Mouse (Mus musculus): ENCODE results near the gene Gpr19. TPM values are rescaled to one million over a fixed set of nuclear protein-coding genes. Genes with fewer than 3 reads are reported as not detected.

The Gpr19 gene
- polyA plus RNA-seq, 1 experiment from 2014 or later, result 9.8 TPM

GRCm38 (mm10) chr6:134939781-134940180, 41.4 kb upstream of the Gpr19 start:
- TF ChIP-seq EP300 (IDR thresholded peaks at IDR 0.05), result no peak
- no peak for TF ChIP-seq CTCF (IDR thresholded peaks at IDR 0.05)
- WGBS, result 52% methylated on average over 4 of the region's 4 CpGs
- DNase-seq (ENCODE audit: low spot score) (no peak), ATAC-seq (no peak)
- Histone ChIP-seq H3K9me3 (ENCODE audit: low read length) (no peaks in the 10 kb centered on the region), H3K4me2 (replicated peaks; ENCODE audit: low read depth, low read length) (no peak overlapping the region), H3K27me3 (replicated peaks; ENCODE audit: insufficient read depth, low read length) (no peaks in the 10 kb centered on the region), H3K36me3 (ENCODE audit: insufficient read depth, low read length) (no peaks in the 10 kb centered on the region), H3K9ac (replicated peaks; ENCODE audit: low read depth) (no peak overlapping the region), H3K4me1 (ENCODE audit: insufficient read depth, low read depth, low read length) (no peaks in the 10 kb centered on the region), H3K27ac (ENCODE audit: low read length) (no peak overlapping the region), H3K4me3 (ENCODE audit: low read depth, low read length) (no peak overlapping the region)

GRCm38 (mm10) chr6:134934305-134934704, 35.9 kb upstream of the Gpr19 start:
- Histone ChIP-seq H3K27me3 (replicated peaks; ENCODE audit: insufficient read depth, low read length) (no peaks in the 10 kb centered on the region), H3K9ac (replicated peaks; ENCODE audit: low read depth) (no peak overlapping the region), H3K36me3 (ENCODE audit: insufficient read depth, low read length) (no peaks in the 10 kb centered on the region), H3K4me1 (ENCODE audit: insufficient read depth, low read depth, low read length) (no peaks in the 10 kb centered on the region), H3K4me2 (replicated peaks; ENCODE audit: low read depth, low read length) (no peak overlapping the region), H3K4me3 (ENCODE audit: low read depth, low read length) (no peak overlapping the region), H3K27ac (ENCODE audit: low read length) (no peak overlapping the region), H3K9me3 (ENCODE audit: low read length) (no peaks in the 10 kb centered on the region)
- WGBS, result 86% methylated on average over 5 of the region's 5 CpGs
- TF ChIP-seq EP300 (IDR thresholded peaks at IDR 0.05) (no peak), CTCF (IDR thresholded peaks at IDR 0.05) (no peak)
- DNase-seq (ENCODE audit: low spot score), result no peak
- no peak for ATAC-seq

GRCm38 (mm10) chr6:134933207-134933558, 34.8 kb upstream of the Gpr19 start:
- ATAC-seq (no peak), DNase-seq (ENCODE audit: low spot score) (no peak)
- Histone ChIP-seq H3K27ac (ENCODE audit: low read length) (peak overlapping the region; percentile 54), H3K36me3 (ENCODE audit: insufficient read depth, low read length) (no peaks in the 10 kb centered on the region), H3K9me3 (ENCODE audit: low read length) (no peaks in the 10 kb centered on the region), H3K4me2 (replicated peaks; ENCODE audit: low read depth, low read length) (no peak overlapping the region), H3K27me3 (replicated peaks; ENCODE audit: insufficient read depth, low read length) (no peaks in the 10 kb centered on the region), H3K4me1 (ENCODE audit: insufficient read depth, low read depth, low read length) (no peaks in the 10 kb centered on the region), H3K4me3 (ENCODE audit: low read depth, low read length) (no peak overlapping the region), H3K9ac (replicated peaks; ENCODE audit: low read depth) (no peak overlapping the region)
- TF ChIP-seq EP300 (IDR thresholded peaks at IDR 0.05) (no peak), CTCF (IDR thresholded peaks at IDR 0.05) (no peak)
- 56% methylated on average over 2 of the region's 2 CpGs for WGBS

GRCm38 (mm10) chr6:134932486-134933206, 34.3 kb upstream of the Gpr19 start:
- no peak for TF ChIP-seq EP300 (IDR thresholded peaks at IDR 0.05)
- no peak for TF ChIP-seq CTCF (IDR thresholded peaks at IDR 0.05)
- no peak overlapping the region for H3K9ac ChIP-seq (replicated peaks; ENCODE audit: low read depth)
- peak overlapping the region; percentile 54 for H3K27ac ChIP-seq (ENCODE audit: low read length)
- no peaks in the 10 kb centered on the region for H3K27me3 ChIP-seq (replicated peaks; ENCODE audit: insufficient read depth, low read length)
- no peak for ATAC-seq
- 0 out of 2 replicates have a peak overlapping the region, but pooled peaks have one; percentile 6 for H3K4me3 ChIP-seq (ENCODE audit: low read depth, low read length)
- peak; percentile 59 for DNase-seq (ENCODE audit: low spot score)
- peak overlapping the region; percentile 38; the same call in 1 of the 2 replicates for H3K4me2 ChIP-seq (replicated peaks; ENCODE audit: low read depth, low read length)
- no peaks in the 10 kb centered on the region for H3K4me1 ChIP-seq (ENCODE audit: insufficient read depth, low read depth, low read length)
- WGBS, result 38% methylated on average over 12 of the region's 12 CpGs
- H3K36me3 ChIP-seq (ENCODE audit: insufficient read depth, low read length), result no peaks in the 10 kb centered on the region
- no peaks in the 10 kb centered on the region for H3K9me3 ChIP-seq (ENCODE audit: low read length)

- 73% methylated on average over 3 of the region's 3 CpGs for WGBS
- DNase-seq (ENCODE audit: low spot score) (no peak), ATAC-seq (no peak)
- no peak for TF ChIP-seq EP300 (IDR thresholded peaks at IDR 0.05)
- TF ChIP-seq CTCF (IDR thresholded peaks at IDR 0.05), result no peak
- Histone ChIP-seq H3K4me1 (ENCODE audit: insufficient read depth, low read depth, low read length) (0 out of 2 replicates have a peak, but pooled peaks cover 3% of the 10 kb centered on the region), H3K4me3 (ENCODE audit: low read depth, low read length) (no peak overlapping the region), H3K36me3 (ENCODE audit: insufficient read depth, low read length) (no peaks in the 10 kb centered on the region), H3K27me3 (replicated peaks; ENCODE audit: insufficient read depth, low read length) (no peaks in the 10 kb centered on the region), H3K27ac (ENCODE audit: low read length) (no peak overlapping the region), H3K9ac (replicated peaks; ENCODE audit: low read depth) (no peak overlapping the region), H3K4me2 (replicated peaks; ENCODE audit: low read depth, low read length) (no peak overlapping the region), H3K9me3 (ENCODE audit: low read length) (no peaks in the 10 kb centered on the region)
Measured at GRCm38 (mm10) chr6:134931146-134931545, 32.8 kb upstream of the Gpr19 start.

- no peak overlapping the region for H3K4me3 ChIP-seq (ENCODE audit: low read depth, low read length)
- DNase-seq (ENCODE audit: low spot score) (no peak), ATAC-seq (no peak)
- no peak overlapping the region for H3K4me2 ChIP-seq (replicated peaks; ENCODE audit: low read depth, low read length)
- H3K27ac ChIP-seq (ENCODE audit: low read length), result no peak overlapping the region
- H3K36me3 ChIP-seq (ENCODE audit: insufficient read depth, low read length), result no peaks in the 10 kb centered on the region
- H3K4me1 ChIP-seq (ENCODE audit: insufficient read depth, low read depth, low read length), result 0 out of 2 replicates have a peak, but pooled peaks cover 3% of the 10 kb centered on the region
- no peaks in the 10 kb centered on the region for H3K9me3 ChIP-seq (ENCODE audit: low read length)
- H3K9ac ChIP-seq (replicated peaks; ENCODE audit: low read depth), result no peak overlapping the region
- no peak for TF ChIP-seq EP300 (IDR thresholded peaks at IDR 0.05)
- TF ChIP-seq CTCF (IDR thresholded peaks at IDR 0.05), result no peak
- WGBS, result 78% methylated on average over 7 of the region's 7 CpGs
- H3K27me3 ChIP-seq (replicated peaks; ENCODE audit: insufficient read depth, low read length), result no peaks in the 10 kb centered on the region
Measured at GRCm38 (mm10) chr6:134930383-134930782, 32.0 kb upstream of the Gpr19 start.
